Mouse (Mus musculus): Measurements from ENCODE around the gene C8b. TPM values are rescaled to one million over a fixed set of nuclear protein-coding genes. Genes with fewer than 3 reads are reported as not detected.

C8b gene
- polyA plus RNA-seq, 1 experiment, result not detected

DNA sequence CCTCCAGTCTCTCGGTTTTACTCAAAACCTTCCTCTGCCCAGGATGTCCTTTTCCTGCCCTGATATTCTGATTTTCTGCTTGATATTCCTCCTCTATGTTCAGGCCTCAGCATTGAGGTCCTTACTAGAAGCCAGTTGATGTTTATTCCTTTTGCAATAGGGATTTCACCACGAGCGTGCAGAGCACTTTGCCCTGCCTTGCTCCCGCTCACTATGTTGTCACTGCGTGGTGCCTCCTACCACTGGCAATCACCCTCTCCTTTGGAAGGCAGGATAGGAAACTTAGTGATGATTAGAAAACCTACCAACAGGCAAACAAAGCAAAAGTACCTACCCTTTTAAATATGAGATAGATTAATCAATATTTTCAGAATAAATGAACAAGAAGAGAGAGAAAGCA is 13.3 kb downstream of the C8b start:
- no peak for TF ChIP-seq POLR2A (IDR thresholded peaks at IDR 0.05; ENCODE audit: low read depth, low read length)
- no peak for TF ChIP-seq CTCF (conservative IDR thresholded peaks at IDR 0.05; ENCODE audit: insufficient read depth, insufficient read length, low read depth, low read length)
- Histone ChIP-seq H3K27ac (ENCODE audit: insufficient read depth, low read depth, low read length) (no peak overlapping the region), H3K27me3 (replicated peaks; ENCODE audit: control insufficient read depth, insufficient read depth, low read length) (no peaks in the 10 kb centered on the region), H3K4me3 (ENCODE audit: insufficient read depth, low read depth, low read length) (no peak overlapping the region), H3K36me3 (ENCODE audit: control insufficient read depth, insufficient read depth, low read length) (no peaks in the 10 kb centered on the region), H3K4me1 (ENCODE audit: control insufficient read depth, insufficient read depth, low read length) (no peaks in the 10 kb centered on the region)
- no peak for DNase-seq
- WGBS, result 80% methylated on average over 5 of the region's 5 CpGs

DNA sequence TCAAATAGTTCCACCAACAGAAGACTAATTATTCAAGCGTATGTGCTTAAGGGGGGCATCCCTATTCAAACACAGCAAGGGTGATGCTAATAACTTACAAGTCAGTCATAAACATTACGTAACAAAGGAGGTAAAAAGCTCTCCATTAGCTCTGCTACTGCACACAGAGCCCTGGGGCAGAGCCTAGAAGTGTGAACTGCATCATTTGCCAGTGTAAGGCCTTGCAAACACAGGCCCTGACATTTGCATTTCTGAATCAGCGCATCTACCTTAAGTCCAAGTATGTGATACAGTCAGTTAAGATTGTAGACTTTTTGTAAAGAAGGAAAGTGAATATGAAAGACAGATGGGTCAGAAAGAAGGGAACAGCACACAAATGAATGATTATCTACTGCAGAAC is 15.3 kb downstream of the C8b start:
- H3K27me3 ChIP-seq (replicated peaks; ENCODE audit: control insufficient read depth, insufficient read depth, low read length), result no peaks in the 10 kb centered on the region
- no peaks in the 10 kb centered on the region for H3K36me3 ChIP-seq (ENCODE audit: control insufficient read depth, insufficient read depth, low read length)
- H3K27ac ChIP-seq (ENCODE audit: insufficient read depth, low read depth, low read length), result no peak overlapping the region
- 94% methylated on average over 3 of the region's 3 CpGs for WGBS
- H3K4me3 ChIP-seq (ENCODE audit: insufficient read depth, low read depth, low read length), result no peak overlapping the region
- no peaks in the 10 kb centered on the region for H3K4me1 ChIP-seq (ENCODE audit: control insufficient read depth, insufficient read depth, low read length)
- DNase-seq, result no peak
- no peak for TF ChIP-seq POLR2A (IDR thresholded peaks at IDR 0.05; ENCODE audit: low read depth, low read length)
- TF ChIP-seq CTCF (conservative IDR thresholded peaks at IDR 0.05; ENCODE audit: insufficient read depth, insufficient read length, low read depth, low read length), result no peak

DNA sequence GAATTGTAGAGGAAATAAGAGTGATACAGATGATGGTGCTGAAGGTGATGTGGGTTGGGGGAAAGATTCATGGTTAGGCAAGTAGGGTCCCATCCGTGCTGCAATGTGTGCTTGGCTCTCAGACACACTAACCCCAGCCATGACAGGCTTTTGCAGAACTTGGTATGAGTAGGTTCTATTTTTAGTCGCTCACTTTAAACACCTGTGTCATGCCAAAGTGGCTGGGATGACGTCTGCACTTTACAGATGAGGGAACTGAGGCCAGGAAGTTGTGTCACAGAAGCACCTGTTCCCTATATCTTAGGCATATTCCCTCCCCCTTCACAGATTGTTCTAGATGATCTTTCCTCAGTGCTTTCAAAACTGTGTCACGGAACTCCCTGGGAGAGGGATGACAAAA is 16.2 kb downstream of the C8b start:
- DNase-seq, result no peak
- H3K36me3 ChIP-seq (ENCODE audit: control insufficient read depth, insufficient read depth, low read length), result no peaks in the 10 kb centered on the region
- WGBS, result 86% methylated on average over 4 of the region's 4 CpGs
- H3K27ac ChIP-seq (ENCODE audit: insufficient read depth, low read depth, low read length), result no peak overlapping the region
- no peaks in the 10 kb centered on the region for H3K27me3 ChIP-seq (replicated peaks; ENCODE audit: control insufficient read depth, insufficient read depth, low read length)
- H3K4me1 ChIP-seq (ENCODE audit: control insufficient read depth, insufficient read depth, low read length), result no peaks in the 10 kb centered on the region
- TF ChIP-seq POLR2A (IDR thresholded peaks at IDR 0.05; ENCODE audit: low read depth, low read length) (no peak), CTCF (conservative IDR thresholded peaks at IDR 0.05; ENCODE audit: insufficient read depth, insufficient read length, low read depth, low read length) (no peak)
- no peak overlapping the region for H3K4me3 ChIP-seq (ENCODE audit: insufficient read depth, low read depth, low read length)

DNA sequence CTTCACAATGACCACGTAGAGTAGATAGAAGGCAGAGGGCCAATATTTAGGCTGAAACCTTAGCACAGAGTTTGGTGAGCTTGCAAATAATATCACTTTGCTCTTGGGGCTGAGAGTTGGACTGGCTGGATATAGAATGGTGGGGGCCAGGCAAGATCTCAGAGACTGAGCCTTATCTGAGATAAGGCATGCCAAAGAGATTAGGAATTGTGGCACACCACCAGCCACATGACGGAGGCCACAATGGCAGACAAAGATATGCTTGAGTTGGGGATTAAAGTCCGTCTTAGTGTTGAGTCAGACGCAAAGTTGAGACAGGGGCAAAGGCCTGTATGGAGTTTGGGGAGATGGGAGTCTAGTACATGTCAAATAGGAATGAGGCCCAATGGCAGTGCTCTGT is 26.0 kb downstream of the C8b start:
- Histone ChIP-seq H3K36me3 (ENCODE audit: control insufficient read depth, insufficient read depth, low read length) (no peaks in the 10 kb centered on the region), H3K27me3 (replicated peaks; ENCODE audit: control insufficient read depth, insufficient read depth, low read length) (no peaks in the 10 kb centered on the region), H3K27ac (ENCODE audit: insufficient read depth, low read depth, low read length) (no peak overlapping the region), H3K4me3 (ENCODE audit: insufficient read depth, low read depth, low read length) (no peak overlapping the region), H3K4me1 (ENCODE audit: control insufficient read depth, insufficient read depth, low read length) (no peaks in the 10 kb centered on the region)
- no peak for DNase-seq
- no peak for TF ChIP-seq POLR2A (IDR thresholded peaks at IDR 0.05; ENCODE audit: low read depth, low read length)
- no peak for TF ChIP-seq CTCF (conservative IDR thresholded peaks at IDR 0.05; ENCODE audit: insufficient read depth, insufficient read length, low read depth, low read length)
- WGBS, result 89% methylated on average over 4 of the region's 4 CpGs

DNA sequence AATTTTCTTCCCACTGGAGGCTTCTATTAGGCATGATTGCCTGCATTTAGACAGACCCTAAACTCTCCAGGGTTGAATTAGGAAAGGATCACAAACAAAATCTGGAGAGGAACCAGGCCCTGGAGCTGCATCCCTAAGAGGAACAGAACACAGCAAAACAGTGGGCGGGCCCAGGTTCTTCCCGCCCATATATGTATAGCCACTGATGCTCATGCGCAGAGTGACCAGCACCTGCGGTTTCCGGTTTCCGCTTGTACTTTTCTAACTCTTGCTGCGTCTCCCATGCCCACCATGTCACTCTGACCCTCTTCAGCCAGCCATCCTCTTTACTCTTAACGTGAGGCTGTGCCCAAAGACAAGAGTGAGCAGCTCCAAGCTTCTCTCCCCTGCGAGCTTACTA is 32.8 kb downstream of the C8b start:
- 80% methylated on average over 9 of the region's 9 CpGs for WGBS
- no peak overlapping the region for H3K4me3 ChIP-seq (ENCODE audit: insufficient read depth, low read depth, low read length)

DNA sequence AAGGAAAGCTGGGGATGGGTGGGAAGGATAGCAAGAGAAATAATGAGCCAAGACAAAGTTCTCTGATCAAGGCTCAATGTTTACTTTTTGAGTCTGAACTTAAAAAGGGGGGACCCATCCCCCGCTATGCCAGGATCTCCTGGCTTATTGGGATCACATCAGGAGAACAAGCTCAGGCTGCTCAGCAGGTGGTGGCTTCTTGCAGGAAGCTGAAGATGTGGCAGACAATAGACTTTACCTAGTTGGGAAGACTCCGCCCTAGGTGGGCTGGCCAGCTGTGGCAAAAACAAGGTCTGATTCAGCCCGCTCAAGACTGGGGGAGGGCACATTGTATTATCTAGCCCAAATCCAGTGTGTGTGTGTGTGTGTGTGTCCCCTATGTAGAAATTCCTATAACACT is 35.5 kb downstream of the C8b start:
- no peak for TF ChIP-seq POLR2A (IDR thresholded peaks at IDR 0.05; ENCODE audit: low read depth, low read length)
- Histone ChIP-seq H3K36me3 (ENCODE audit: control insufficient read depth, insufficient read depth, low read length) (no peaks in the 10 kb centered on the region), H3K27me3 (replicated peaks; ENCODE audit: control insufficient read depth, insufficient read depth, low read length) (no peaks in the 10 kb centered on the region), H3K4me3 (ENCODE audit: insufficient read depth, low read depth, low read length) (no peak overlapping the region), H3K4me1 (ENCODE audit: control insufficient read depth, insufficient read depth, low read length) (no peaks in the 10 kb centered on the region), H3K27ac (ENCODE audit: insufficient read depth, low read depth, low read length) (no peak overlapping the region)
- no peak for DNase-seq
- 94% methylated on average over 3 of the region's 3 CpGs for WGBS

More for the DNA sequence above, 32.8 kb downstream of the C8b start:
- no peak for TF ChIP-seq POLR2A (IDR thresholded peaks at IDR 0.05; ENCODE audit: low read depth, low read length)
- no peak for TF ChIP-seq CTCF (conservative IDR thresholded peaks at IDR 0.05; ENCODE audit: insufficient read depth, insufficient read length, low read depth, low read length)
- no peaks in the 10 kb centered on the region for H3K36me3 ChIP-seq (ENCODE audit: control insufficient read depth, insufficient read depth, low read length)
- H3K4me1 ChIP-seq (ENCODE audit: control insufficient read depth, insufficient read depth, low read length), result no peaks in the 10 kb centered on the region
- no peak overlapping the region for H3K27ac ChIP-seq (ENCODE audit: insufficient read depth, low read depth, low read length)
- no peak for DNase-seq
- H3K27me3 ChIP-seq (replicated peaks; ENCODE audit: control insufficient read depth, insufficient read depth, low read length), result no peaks in the 10 kb centered on the region

DNA sequence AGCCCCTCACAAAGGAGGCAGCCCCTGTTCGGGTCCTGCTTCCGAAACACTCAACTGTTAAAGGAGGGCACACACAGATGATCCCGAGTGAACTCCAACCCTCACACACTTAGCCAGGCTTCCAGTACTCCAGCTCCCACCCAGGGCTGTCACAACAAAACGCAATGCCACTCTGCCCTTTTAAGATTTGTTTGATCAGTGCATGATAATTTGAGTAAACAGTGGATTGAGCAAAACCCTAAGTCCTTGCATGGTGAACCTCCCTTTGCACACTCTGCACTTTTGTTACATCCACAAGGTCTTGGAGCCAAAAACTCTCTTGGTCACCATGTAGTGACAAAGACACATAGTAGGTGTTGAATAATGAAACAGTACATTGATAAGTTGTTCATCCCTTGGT is 38.0 kb downstream of the C8b start:
- H3K27ac ChIP-seq (ENCODE audit: insufficient read depth, low read depth, low read length), result no peak overlapping the region
- no peak overlapping the region for H3K4me3 ChIP-seq (ENCODE audit: insufficient read depth, low read depth, low read length)
- no peaks in the 10 kb centered on the region for H3K4me1 ChIP-seq (ENCODE audit: control insufficient read depth, insufficient read depth, low read length)
- WGBS, result 82% methylated on average over 4 of the region's 4 CpGs
- no peak for DNase-seq
- no peaks in the 10 kb centered on the region for H3K27me3 ChIP-seq (replicated peaks; ENCODE audit: control insufficient read depth, insufficient read depth, low read length)
- no peaks in the 10 kb centered on the region for H3K36me3 ChIP-seq (ENCODE audit: control insufficient read depth, insufficient read depth, low read length)
- TF ChIP-seq POLR2A (IDR thresholded peaks at IDR 0.05; ENCODE audit: low read depth, low read length) (no peak), CTCF (conservative IDR thresholded peaks at IDR 0.05; ENCODE audit: insufficient read depth, insufficient read length, low read depth, low read length) (no peak)
